Mouse (Mus musculus) liver, adult (tissue): ENCODE data around the gene Dscaml1.

Experiments used
- GATA4 ChIP-seq: IDR thresholded peaks from 2 replicates; pipeline ENCODE4 v1.6.1; 2014; ENCODE audit warnings: mild to moderate bottlenecking, low read length; ENCODE audit not compliant: insufficient replicate concordance

Dscaml1 gene

DNA sequence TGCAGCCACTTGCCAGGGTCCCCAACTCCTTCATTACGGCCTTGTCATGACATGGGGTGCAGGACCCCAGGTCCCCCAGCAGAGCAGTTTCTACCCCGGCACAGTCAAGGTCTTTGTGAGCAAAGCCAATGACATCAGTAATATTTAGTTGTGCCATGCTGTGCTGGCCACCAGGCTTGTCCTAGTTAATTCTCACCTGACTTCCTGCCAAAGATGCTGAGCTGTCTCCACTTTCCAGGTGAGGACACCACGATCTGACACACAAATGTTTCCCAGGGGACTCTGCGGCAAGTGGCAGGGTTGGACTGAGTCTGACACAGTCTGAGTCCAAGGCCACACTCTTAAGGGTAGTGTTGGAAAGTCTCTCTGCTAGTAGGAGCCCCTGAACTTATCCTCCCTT is at the start of gene Dscaml1:
Gene Dscaml1 (plus strand): TSS at position 173 of the 400 bp plus-strand sequence.
- TF ChIP-seq GATA4 = no peak

DNA sequence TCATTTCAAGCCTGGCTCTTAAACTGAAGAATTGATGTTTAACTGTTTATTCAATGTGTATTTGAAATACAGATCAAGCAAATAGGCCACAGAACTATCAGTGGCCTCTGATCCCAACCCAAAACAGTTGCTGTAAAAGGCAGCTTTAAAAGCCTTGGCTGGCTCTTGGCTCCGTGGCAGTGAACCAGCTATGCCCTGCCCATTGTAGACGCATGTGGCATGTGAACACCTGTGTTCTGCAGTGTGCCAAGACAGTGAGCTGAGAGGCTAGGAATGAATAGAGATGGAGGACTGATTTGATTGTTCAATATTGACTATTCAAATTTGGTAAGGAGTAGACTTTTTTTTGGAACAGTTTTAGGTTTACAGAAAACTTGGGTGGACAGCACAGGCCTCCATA is 49.5 kb upstream of the Dscaml1 start:
- no peak for TF ChIP-seq GATA4

DNA sequence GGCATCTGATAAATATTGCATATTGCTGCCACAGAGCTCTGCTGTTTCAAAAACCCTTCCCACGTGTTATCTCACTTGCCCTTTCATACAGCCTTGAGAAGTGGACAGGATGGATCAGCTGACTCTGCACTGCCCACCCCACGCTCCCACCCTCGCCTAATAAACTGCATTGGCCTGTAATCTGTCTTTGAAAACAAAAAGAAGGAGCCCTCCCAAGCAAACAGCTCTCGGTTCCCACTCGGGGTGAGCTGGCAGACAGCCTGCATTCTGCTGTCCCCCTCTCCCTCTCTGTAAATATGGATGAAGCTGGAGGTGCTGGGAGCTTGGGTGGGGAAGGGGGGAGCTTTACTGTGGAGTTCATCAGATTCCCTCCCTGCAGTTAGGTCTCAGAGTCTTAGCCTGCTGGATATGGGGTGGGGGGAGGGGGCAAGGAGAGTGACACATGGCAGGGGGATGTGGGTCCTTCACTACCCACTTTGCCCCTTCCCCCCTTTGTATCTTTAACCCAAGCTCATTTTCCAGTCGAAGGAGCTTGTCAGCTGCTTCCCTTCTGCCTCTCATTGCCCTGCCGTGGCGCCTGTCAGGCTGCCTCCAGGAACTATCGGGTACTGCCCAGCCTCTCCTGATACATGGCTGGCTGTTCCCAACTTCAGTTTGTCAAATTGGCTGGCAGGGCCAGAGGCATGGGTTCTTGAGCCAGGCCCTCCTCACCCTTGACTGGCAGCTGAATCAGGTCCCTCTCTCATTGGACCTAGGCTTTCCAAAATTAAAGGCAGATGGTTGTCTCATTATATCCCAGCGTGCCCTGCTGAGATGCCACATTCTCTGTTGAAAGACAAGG is 45.8 kb upstream of the Dscaml1 start:
- no peak for TF ChIP-seq GATA4

DNA sequence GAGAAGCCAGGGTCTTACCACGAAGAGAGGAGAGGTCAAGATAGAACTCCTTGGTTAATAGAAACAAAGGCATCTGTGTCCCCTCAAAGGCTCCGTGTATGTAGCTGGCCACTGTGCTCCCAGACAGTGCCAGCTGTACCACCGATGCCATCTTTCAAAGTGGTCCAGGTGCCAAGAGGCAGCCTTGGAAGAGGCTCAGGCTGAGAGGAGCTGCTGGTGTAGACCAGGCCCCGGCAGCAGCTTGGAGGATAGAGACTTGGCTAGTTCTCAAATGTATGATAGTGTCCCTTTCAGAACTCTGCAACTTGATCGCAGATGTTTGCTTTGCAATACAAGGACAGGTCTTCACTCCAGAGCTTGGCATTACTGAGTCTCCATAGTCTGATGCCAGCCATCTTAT is 44.1 kb upstream of the Dscaml1 start:
- no peak for TF ChIP-seq GATA4

DNA sequence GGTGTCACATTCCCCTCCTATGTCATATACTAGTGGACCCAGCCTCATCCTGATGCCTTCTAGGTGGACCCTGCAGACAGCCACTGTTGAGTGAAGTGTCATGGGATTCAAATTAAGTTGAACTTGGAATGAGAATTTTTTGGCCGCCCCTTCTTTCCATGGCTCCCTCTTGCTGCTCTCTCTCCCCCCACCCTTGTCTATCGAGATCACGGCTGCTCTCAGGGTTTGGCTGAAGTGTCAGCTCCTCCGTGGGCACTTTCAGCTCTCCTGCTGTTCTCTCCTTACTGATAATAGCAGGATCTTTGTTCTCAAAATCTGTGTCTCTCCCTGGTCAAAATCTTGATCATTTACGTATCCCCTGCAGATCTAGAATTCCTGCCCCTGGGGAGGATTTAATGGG is 43.6 kb upstream of the Dscaml1 start:
- no peak for TF ChIP-seq GATA4

DNA sequence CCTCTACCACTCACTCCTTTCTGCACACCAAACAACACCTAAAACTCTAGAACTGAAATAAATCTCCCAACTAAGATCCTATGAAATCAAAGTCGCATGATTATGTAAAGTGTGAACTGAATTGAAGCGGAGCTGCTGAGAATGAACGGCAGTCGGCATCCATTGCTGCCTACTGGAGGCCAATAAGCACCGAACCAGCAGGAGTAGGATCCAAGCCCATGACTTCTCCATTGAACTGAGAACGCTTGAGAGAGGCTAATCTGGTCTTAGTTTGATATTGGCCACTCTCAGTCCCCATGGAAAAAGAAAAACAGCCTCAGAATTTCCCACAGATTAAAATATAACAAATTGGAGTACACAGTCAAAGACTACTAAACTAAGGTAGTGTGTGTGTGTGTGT is 42.5 kb upstream of the Dscaml1 start:
- no peak for TF ChIP-seq GATA4

DNA sequence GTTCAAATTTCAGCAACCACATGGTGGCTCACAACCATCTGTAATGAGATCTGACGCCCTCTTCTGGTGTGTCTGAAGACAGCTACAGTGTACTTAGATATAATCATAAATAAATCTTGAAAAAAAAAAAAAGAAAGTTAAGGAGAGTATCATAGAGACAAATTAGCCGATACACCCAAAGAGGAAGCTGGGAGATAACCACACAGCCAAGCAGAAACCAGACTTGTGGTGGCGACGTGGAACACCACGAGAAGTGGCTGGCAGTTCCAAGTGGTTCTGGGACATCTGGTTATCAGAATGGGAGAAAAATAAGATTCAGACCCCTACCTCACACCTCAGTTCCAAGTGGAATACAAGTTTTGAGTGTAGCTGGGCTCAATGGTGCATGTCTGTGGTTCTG is 39.7 kb upstream of the Dscaml1 start:
- no peak for TF ChIP-seq GATA4

DNA sequence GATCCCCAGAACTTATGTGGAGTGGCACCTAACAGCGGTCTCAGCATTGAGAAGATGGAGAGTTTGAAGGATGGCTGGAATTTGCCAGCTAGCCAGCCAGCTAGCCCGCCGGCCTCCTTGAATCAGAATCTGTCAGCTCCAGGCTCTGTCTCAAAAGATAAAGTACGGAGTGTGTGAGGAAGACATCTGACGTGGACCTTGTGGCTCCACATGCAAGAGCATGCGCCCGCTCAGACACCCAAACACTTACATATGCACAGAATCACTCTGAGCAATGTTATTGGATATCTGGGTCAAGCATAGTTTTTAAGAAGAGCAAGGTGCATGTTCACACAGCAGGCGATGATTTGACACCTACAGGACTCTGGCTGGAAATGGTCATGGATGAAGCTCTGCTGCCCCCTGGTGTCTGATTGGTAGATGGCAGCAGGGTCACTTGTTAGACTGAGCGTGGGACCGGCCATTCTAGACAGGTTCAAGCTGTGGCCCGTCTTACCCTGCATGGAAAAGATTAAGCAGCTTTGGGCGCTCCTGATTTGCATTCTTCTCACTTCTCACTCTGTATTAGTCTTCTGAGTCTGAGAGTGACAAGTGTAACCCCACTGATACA is 37.9 kb upstream of the Dscaml1 start:
- no peak for TF ChIP-seq GATA4

DNA sequence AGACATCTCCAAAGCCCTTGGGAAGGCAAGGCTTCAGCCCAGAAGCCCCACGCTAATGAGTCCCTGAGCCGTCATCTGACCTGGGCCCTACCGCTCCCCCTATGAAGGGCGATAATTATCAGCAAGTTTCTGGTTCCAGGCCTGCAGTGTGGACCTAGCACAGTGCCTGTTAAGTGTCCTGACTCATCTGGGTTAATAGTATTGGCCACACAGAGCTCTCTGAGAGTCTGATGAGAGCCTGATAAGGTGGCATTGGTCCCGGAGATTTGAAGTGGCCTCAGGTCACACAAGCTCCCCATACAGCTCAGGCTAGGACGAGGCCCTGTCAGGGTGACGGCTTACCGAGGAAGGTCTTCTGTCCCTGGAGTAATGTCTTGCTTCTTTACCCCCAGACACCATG is 36.8 kb upstream of the Dscaml1 start:
- TF ChIP-seq GATA4 = no peak

DNA sequence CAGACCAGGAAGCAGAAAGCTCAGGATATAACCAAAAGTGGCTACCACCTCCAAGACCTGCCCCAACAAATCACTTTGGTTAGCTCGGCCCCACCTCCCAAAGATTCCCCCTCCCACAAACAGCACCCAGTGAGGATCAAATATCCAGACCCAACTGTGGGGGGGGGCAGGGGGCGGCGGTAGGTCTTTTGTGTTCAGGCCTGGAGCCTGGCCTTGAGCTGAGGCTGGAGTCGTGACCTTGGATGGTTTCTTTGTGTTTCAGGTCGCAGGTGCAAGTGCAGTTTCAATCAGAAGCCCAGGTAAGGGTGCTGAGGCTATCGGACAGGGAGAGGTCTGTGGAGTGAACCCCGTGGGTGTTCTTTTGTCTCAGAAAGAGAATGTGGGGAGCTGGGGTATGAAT is 35.1 kb upstream of the Dscaml1 start:
- no peak for TF ChIP-seq GATA4

DNA sequence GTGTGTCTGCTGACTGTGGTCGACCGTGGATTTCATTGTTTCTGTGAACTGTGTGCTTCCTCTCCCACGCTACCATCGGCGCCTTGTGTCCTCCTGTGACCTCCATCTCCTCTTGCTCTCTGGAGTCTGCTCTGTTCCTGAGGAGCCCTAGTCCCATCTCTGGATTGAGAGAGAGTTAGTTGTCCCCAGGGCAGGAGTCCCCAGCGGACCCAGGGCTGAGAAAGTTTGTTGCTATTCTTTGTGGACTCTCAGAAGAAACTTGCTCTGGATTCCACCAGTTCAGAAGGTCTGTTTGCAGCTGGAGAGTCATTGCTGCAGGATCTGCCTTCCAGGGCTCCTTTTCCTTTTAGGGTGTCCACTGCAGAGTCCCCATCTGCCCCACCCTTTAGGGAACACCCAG is 31.2 kb upstream of the Dscaml1 start:
- TF ChIP-seq GATA4 = no peak

DNA sequence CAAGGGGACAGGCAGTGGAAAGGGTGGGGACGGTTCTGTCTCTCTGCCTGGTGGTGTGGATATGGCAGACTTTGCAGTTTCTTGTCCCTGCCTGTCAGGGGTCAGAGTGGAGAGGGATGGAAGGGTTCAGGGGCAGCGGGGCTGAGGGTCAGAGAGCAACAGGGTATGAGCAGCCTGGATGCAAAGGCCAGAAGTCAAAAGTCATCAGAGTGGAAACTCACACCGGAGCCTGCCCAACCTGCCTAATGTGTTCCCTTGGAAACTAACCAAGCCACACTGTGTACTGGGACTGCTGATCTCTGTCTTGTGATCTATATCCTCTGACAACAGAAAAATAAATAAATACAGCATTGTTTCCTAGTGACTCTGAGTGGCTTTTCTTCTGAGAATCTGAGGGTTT is 30.6 kb upstream of the Dscaml1 start:
- TF ChIP-seq GATA4 = no peak

DNA sequence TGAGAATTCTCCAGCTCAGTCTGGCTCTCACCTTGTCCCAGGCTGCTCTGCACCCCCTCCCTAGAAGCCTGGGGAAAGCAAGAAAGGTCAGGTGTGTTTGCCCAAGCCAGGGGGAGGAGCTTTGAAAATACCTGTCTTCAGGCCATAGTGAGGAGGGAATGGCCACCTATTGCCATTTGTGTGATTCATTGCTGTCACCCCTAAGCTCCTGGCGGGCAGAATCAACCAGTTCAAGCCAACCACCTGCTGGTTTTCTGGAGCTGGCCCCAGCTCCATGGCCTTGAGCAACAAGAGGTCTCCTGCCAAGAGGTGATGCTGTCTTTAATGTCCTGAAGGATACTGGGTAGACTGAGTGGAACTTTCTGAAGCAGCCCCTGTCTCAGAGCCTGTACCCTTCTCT is 28.1 kb upstream of the Dscaml1 start:
- TF ChIP-seq GATA4 = no peak

DNA sequence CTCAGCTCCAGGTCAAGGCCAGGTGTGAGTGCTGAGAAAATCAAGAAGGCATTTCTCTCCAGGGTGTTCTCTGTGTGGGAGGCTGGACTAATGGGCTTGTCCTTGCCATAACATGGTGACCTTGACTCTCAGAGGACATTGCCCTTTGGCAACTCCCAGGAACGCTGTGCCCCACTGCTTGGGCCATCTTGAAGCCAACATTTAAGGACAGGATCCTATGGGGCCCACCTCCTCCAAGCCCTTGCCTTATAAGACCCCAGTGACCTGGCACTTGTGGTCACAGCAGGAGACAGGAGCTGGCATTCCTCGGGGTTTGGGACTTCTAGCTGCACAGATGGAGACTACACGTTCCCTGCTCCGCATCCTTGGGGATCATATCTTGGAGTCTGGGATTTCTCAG is 27.0 kb upstream of the Dscaml1 start, which contains the start of gene Fxyd2:
Gene Fxyd2 (plus strand): TSS at position 236 of the 400 bp plus-strand sequence.
- TF ChIP-seq GATA4 = no peak

DNA sequence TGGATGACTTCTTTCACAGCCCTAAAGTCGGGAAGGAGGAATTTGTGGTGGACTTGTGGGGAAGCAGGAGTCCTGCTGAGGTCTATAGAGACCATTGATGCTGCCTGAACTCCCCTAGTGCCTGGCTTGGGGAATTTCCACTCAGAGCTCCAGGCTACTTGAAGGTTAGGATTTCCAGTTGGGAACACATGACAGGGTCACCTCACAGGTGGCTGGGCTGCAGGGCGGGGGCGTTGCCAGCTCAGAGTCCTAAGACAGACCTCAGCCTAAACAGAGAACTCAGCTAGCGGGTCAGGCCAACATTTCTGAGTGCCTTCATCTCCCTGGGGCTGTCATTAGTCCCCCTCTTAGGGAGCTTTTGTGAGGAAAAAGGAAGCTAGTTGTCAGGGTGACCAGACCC is 24.6 kb upstream of the Dscaml1 start:
- no peak for TF ChIP-seq GATA4

DNA sequence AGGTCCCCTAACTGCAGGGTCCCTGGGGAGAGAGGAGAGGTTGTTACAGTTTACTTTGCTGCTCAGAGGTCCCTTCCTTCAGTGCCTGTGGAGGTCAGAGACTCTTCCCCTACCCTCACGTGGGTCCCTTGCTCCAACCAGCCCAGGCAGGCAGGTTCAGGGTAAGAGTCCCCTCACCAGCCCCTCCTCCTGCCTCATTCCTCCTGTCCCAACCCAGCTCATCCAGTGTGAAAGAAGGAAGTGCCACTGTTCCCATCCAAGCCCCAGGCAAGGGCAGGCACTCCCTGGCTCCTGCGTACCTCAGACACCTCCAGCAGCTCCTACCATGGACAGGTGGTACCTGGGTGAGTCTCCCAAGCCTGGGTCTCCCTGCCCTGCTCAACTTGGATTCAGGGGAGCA is 23.5 kb upstream of the Dscaml1 start:
- no peak for TF ChIP-seq GATA4

DNA sequence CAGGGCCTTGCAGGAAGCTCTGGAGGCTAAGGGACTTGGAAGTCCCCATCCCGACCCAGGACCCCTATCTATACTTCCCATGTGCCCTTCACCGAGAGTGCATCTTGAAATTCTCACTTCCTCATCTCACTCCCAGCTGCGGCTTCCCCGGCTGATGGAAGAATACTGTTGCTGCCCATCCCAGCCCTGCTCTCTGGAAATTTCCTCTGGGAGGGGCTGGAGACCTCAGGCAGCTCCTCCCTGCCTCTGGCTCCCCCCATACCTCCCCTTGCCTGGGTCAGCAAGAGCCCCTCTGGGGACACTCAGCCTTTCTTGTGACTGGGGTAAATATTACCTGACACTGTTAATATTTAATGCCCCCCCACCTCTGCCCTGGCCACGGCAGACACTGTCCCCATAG is 20.7 kb upstream of the Dscaml1 start:
- TF ChIP-seq GATA4 = no peak
